Mouse (Mus musculus): ENCODE measurements around the gene Sorbs1.
A peak's percentile ranks its signal among the peaks of the same experiment; 100 is the strongest.

Sorbs1 gene

GRCm38 (mm10) chr19:40512500-40513421 is 818 bp downstream of the Sorbs1 start:
- peak; percentile 67 to 74 for DNase-seq (ENCODE audit: low spot score in 2 of 2)

GRCm38 (mm10) chr19:40511679-40512309 is 1.8 kb downstream of the Sorbs1 start:
- peak; percentile 55 to 75 for DNase-seq (ENCODE audit: low spot score in 2 of 2)

- DNase-seq (ENCODE audit: low spot score in 2 of 2): no peak
These were observed 2.5 kb downstream of the Sorbs1 start for GRCm38 (mm10) chr19:40511100-40511439.

- DNase-seq (ENCODE audit: low spot score in 2 of 2): no peak
These were observed 3.0 kb downstream of the Sorbs1 start for GRCm38 (mm10) chr19:40510387-40511099.

- no peak for DNase-seq (ENCODE audit: low spot score in 2 of 2)
These were observed 4.3 kb downstream of the Sorbs1 start for GRCm38 (mm10) chr19:40509274-40509673.

- no peak for DNase-seq (ENCODE audit: low spot score in 2 of 2)
These were observed 4.7 kb downstream of the Sorbs1 start for GRCm38 (mm10) chr19:40508851-40509250.

GRCm38 (mm10) chr19:40506965-40507364 is 6.6 kb downstream of the Sorbs1 start:
- no peak for DNase-seq (ENCODE audit: low spot score in 2 of 2)

- no peak for DNase-seq (ENCODE audit: low spot score in 2 of 2)
These were observed 9.2 kb downstream of the Sorbs1 start for GRCm38 (mm10) chr19:40504336-40504735.

- DNase-seq (ENCODE audit: low spot score in 2 of 2): no peak
These were observed 13.4 kb downstream of the Sorbs1 start for GRCm38 (mm10) chr19:40499940-40500737.

GRCm38 (mm10) chr19:40499141-40499540 is 14.4 kb downstream of the Sorbs1 start:
- no peak for DNase-seq (ENCODE audit: low spot score in 2 of 2)

- DNase-seq (ENCODE audit: low spot score in 2 of 2): no peak
These were observed 15.3 kb downstream of the Sorbs1 start for GRCm38 (mm10) chr19:40498162-40498725.

- no peak for DNase-seq (ENCODE audit: low spot score in 2 of 2)
These were observed 16.9 kb downstream of the Sorbs1 start for GRCm38 (mm10) chr19:40496509-40497267.

- DNase-seq (ENCODE audit: low spot score in 2 of 2): no peak
These were observed 17.5 kb downstream of the Sorbs1 start for GRCm38 (mm10) chr19:40496071-40496470.

GRCm38 (mm10) chr19:40492902-40493301 is 20.7 kb downstream of the Sorbs1 start:
- DNase-seq (ENCODE audit: low spot score in 2 of 2): no peak

GRCm38 (mm10) chr19:40491442-40491841 is 22.1 kb downstream of the Sorbs1 start:
- DNase-seq (ENCODE audit: low spot score in 2 of 2): no peak

GRCm38 (mm10) chr19:40490765-40491164 is 22.8 kb downstream of the Sorbs1 start:
- DNase-seq (ENCODE audit: low spot score in 2 of 2): no peak

- DNase-seq (ENCODE audit: low spot score in 2 of 2): no peak
These were observed 23.9 kb downstream of the Sorbs1 start for GRCm38 (mm10) chr19:40489633-40490032.

- no peak for DNase-seq (ENCODE audit: low spot score in 2 of 2)
These were observed 24.6 kb downstream of the Sorbs1 start for GRCm38 (mm10) chr19:40488853-40489454.

GRCm38 (mm10) chr19:40487561-40487960 is 26.0 kb downstream of the Sorbs1 start:
- no peak for DNase-seq (ENCODE audit: low spot score in 2 of 2)

GRCm38 (mm10) chr19:40481115-40481514 is 32.5 kb downstream of the Sorbs1 start:
- DNase-seq (ENCODE audit: low spot score in 2 of 2): no peak

Data from spleen, postnatal 10 days (tissue).